Mouse (Mus musculus): ENCODE results near the gene Slc9a9.

The Slc9a9 gene

GRCm38 (mm10) chr9:95158916-95159315 lies 489.2 kb downstream of the Slc9a9 start:
- no peak for DNase-seq (ENCODE audit: low read depth)

- DNase-seq (ENCODE audit: low read depth): no peak
Observed at GRCm38 (mm10) chr9:95160575-95161300, 491.0 kb downstream of the Slc9a9 start.

GRCm38 (mm10) chr9:95161699-95162098 lies 492.0 kb downstream of the Slc9a9 start:
- no peak for DNase-seq (ENCODE audit: low read depth)

- no peak for DNase-seq (ENCODE audit: low read depth)
Observed at GRCm38 (mm10) chr9:95166224-95166623, 496.5 kb downstream of the Slc9a9 start.

GRCm38 (mm10) chr9:95167806-95168205 lies 498.1 kb downstream of the Slc9a9 start:
- no peak for DNase-seq (ENCODE audit: low read depth)

- DNase-seq (ENCODE audit: low read depth): no peak
Observed at GRCm38 (mm10) chr9:95168487-95169008, 498.8 kb downstream of the Slc9a9 start.

GRCm38 (mm10) chr9:95178170-95178569 lies 508.5 kb downstream of the Slc9a9 start:
- DNase-seq (ENCODE audit: low read depth): no peak

- DNase-seq (ENCODE audit: low read depth): no peak
Observed at GRCm38 (mm10) chr9:95180005-95180404, 510.3 kb downstream of the Slc9a9 start.

- no peak for DNase-seq (ENCODE audit: low read depth)
Observed at GRCm38 (mm10) chr9:95180569-95180968, 510.9 kb downstream of the Slc9a9 start.

- DNase-seq (ENCODE audit: low read depth): no peak
Observed at GRCm38 (mm10) chr9:95181241-95182043, 511.7 kb downstream of the Slc9a9 start.

- DNase-seq (ENCODE audit: low read depth): no peak
Observed at GRCm38 (mm10) chr9:95182272-95182671, 512.6 kb downstream of the Slc9a9 start.

GRCm38 (mm10) chr9:95184453-95184852 lies 514.7 kb downstream of the Slc9a9 start:
- no peak for DNase-seq (ENCODE audit: low read depth)

GRCm38 (mm10) chr9:95185840-95186239 lies 516.1 kb downstream of the Slc9a9 start:
- DNase-seq (ENCODE audit: low read depth): no peak

GRCm38 (mm10) chr9:95186386-95187289 lies 516.9 kb downstream of the Slc9a9 start:
- DNase-seq (ENCODE audit: low read depth): no peak

- DNase-seq (ENCODE audit: low read depth): peak; percentile 81
Observed at GRCm38 (mm10) chr9:95188362-95189217, 518.9 kb downstream of the Slc9a9 start.

- no peak for DNase-seq (ENCODE audit: low read depth)
Observed at GRCm38 (mm10) chr9:95189218-95189605, 519.5 kb downstream of the Slc9a9 start.

- DNase-seq (ENCODE audit: low read depth): no peak
Observed at GRCm38 (mm10) chr9:95191442-95191841, 521.7 kb downstream of the Slc9a9 start.

- peak; percentile 60 for DNase-seq (ENCODE audit: low read depth)
Observed at GRCm38 (mm10) chr9:95192901-95193532, 523.3 kb downstream of the Slc9a9 start.

- no peak for DNase-seq (ENCODE audit: low read depth)
Observed at GRCm38 (mm10) chr9:95193672-95194071, 524.0 kb downstream of the Slc9a9 start.

GRCm38 (mm10) chr9:95194158-95194557 lies 524.4 kb downstream of the Slc9a9 start:
- DNase-seq (ENCODE audit: low read depth): no peak

- peak; percentile 25 for DNase-seq (ENCODE audit: low read depth)
Observed at GRCm38 (mm10) chr9:95207661-95208060, 538.0 kb downstream of the Slc9a9 start.
